Mouse (Mus musculus) hindbrain, embryonic 14.5 days (tissue): Measurements from ENCODE around the gene Pold4. TPM values are rescaled to one million over a fixed set of nuclear protein-coding genes. Genes with fewer than 3 reads are reported as not detected.

Experiments
- ATAC-seq: fragments of 200-750 bp; cut with Nextera tagmentation; 2 replicates; pipeline ENCODE4 v1.8.0; 2017; ENCODE audit warnings: moderate number of reproducible peaks, mild to moderate bottlenecking, moderate TSS enrichment, moderate library complexity; ENCODE audit not compliant: low FRiP score
- DNase-seq: peaks from one replicate; pipeline ENCODE4 v3.0.0-alpha.2; 2015; ENCODE audit warnings: low spot score
- H3K27ac ChIP-seq: fragments of 300-500 bp; sonication (generic); 2 replicates; pipeline ENCODE4 v1.5.1; 2014; ENCODE audit warnings: mild to moderate bottlenecking, moderate library complexity
- H3K27me3 ChIP-seq: fragments of 300-500 bp; sonication (generic); 2 replicates; pipeline ENCODE4 v1.6.1; 2014; ENCODE audit warnings: mild to moderate bottlenecking, low read length, mixed read lengths; ENCODE audit not compliant: control insufficient read depth, insufficient read depth
- H3K36me3 ChIP-seq: fragments of 300-500 bp; sonication (generic); replicated peaks from 2 replicates; pipeline ENCODE4 v1.6.1; 2014; ENCODE audit not compliant: control insufficient read depth, insufficient read depth
- H3K4me1 ChIP-seq: fragments of 300-500 bp; sonication (generic); replicated peaks from 2 replicates; pipeline ENCODE4 v1.6.1; 2014; ENCODE audit warnings: antibody characterized with exemption, low read length, mixed read lengths; ENCODE audit not compliant: control insufficient read depth, insufficient read depth
- H3K4me2 ChIP-seq: fragments of 300-500 bp; sonication (generic); replicated peaks from 2 replicates; pipeline ENCODE4 v1.6.1; 2014; ENCODE audit warnings: mild to moderate bottlenecking, moderate library complexity
- H3K4me3 ChIP-seq: fragments of 300-500 bp; sonication (generic); replicated peaks from 2 replicates; pipeline ENCODE4 v1.5.1; 2014; ENCODE audit warnings: mild to moderate bottlenecking, low read length
- H3K9ac ChIP-seq: fragments of 300-500 bp; sonication (generic); 2 replicates; pipeline ENCODE4 v1.6.1; 2014
- H3K9me3 ChIP-seq: fragments of 300-500 bp; sonication (generic); 2 replicates; pipeline ENCODE4 v1.6.1; 2016; ENCODE audit warnings: low read length; ENCODE audit not compliant: control insufficient read depth
- WGBS: fragments of 180-500 bp; shearing (Covaris S2); extraction: QIAGEN DNeasy Blood & Tissue Kit; methylation state at CpG from one replicate; pipeline ENCODE4 v1.1.7; 2014; 5-methylcytosine and 5-hydroxymethylcytosine counted together
- polyA plus RNA-seq: library from polyadenylated mRNA; unstranded; fragments of >200 nt; fragmentation: Nextera tagmentation; extraction: Ambion mirVana; gene quantifications from 2 replicates; pipeline ENCODE4 v1.2.1, GENCODE M21; 2014

Pold4 gene
- polyA plus RNA-seq, 1 experiment from 2014 or later, result 20.4 TPM

DNA sequence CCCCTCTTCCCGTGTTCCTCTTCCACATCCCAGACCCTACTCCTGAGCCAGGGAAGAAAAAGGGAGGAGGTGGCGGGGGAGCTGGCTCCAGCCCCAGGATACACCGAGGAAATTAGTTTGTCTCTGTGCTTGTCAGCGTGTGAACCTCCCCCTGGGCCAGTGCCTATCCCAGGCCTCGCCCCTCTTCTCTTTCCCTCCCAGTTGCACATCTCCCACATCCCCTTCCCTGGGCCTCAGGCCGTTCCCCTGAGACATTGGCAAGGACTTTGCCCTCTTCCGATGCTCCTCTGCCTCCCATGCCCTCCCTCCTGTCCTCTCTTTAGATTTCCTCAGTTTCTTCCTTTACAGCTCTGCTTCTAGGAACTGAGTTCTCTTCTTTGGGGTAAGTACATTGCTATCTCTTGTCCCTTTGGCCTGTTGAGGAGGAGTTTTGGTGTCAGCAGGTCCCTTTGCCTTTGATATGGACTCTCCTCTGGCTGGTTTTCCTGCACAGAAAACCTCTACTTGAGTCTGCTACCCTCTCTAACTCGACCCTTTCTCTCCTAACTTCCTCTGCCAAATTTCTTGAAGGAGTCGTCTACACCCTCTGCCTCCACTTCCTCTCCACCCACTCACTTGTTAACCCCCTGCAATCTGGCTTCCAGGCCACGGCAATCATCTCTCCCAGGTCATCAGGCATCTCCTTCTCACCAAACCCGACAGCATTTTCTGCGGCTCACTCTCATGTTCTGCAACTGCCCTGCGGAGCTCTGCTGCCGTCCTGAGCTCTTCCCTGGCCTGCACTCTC is 10.5 kb upstream of the Pold4 start:
- WGBS, result 37% methylated on average over 14 of the region's 14 CpGs
- Histone ChIP-seq H3K27me3 (peaks cover 14% of the 10 kb centered on the region), H3K36me3 (no peaks in the 10 kb centered on the region), H3K9ac (no peak overlapping the region), H3K27ac (no peak overlapping the region), H3K4me2 (no peak overlapping the region), H3K4me1 (peaks cover 12% of the 10 kb centered on the region; the same call in 1 of the 2 replicates), H3K4me3 (no peak overlapping the region), H3K9me3 (no peaks in the 10 kb centered on the region)
- ATAC-seq (no peak), DNase-seq (no peak)

- peaks cover 12% of the 10 kb centered on the region; the same call in 1 of the 2 replicates for H3K4me1 ChIP-seq
- H3K36me3 ChIP-seq, result no peaks in the 10 kb centered on the region
- no peak overlapping the region for H3K4me3 ChIP-seq
- no peak for ATAC-seq
- H3K9me3 ChIP-seq, result no peaks in the 10 kb centered on the region
- no peak for DNase-seq
- H3K27ac ChIP-seq, result no peak overlapping the region
- WGBS, result 78% methylated on average over 11 of the region's 11 CpGs
- no peak overlapping the region for H3K4me2 ChIP-seq
- peaks cover 5% of the 10 kb centered on the region for H3K27me3 ChIP-seq
- no peak overlapping the region for H3K9ac ChIP-seq
These were observed 9.5 kb upstream of the Pold4 start for GRCm38 (mm10) chr19:4222165-4222564.

DNA sequence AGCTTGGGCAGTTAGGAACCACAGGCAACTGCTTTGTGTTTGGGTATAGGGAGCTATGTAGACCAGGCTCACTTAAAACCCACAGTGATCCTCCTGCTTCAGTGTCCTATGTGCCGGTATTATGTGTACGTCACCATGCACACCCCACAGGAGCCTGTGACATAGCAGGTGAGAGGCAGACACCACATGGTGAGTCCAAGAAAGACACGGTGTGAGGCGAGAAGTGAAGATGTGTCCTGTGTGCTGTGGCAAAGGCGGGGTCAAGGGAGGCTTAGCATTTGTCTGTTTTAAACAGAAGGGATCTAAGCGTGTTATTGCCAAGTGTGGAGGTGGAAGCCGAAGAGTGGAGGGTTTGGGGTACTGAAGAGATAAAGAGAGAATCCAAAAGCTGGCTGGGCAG is 4.9 kb upstream of the Pold4 start:
- H3K9ac ChIP-seq, result no peak overlapping the region
- 93% methylated on average over 7 of the region's 7 CpGs for WGBS
- DNase-seq (no peak), ATAC-seq (no peak)
- H3K36me3 ChIP-seq, result no peaks in the 10 kb centered on the region
- peaks cover 13% of the 10 kb centered on the region for H3K27me3 ChIP-seq
- no peak overlapping the region for H3K4me2 ChIP-seq
- no peak overlapping the region for H3K4me3 ChIP-seq
- H3K27ac ChIP-seq, result no peak overlapping the region
- no peaks in the 10 kb centered on the region for H3K9me3 ChIP-seq
- H3K4me1 ChIP-seq, result peaks cover 4% of the 10 kb centered on the region; the same call in 1 of the 2 replicates

DNA sequence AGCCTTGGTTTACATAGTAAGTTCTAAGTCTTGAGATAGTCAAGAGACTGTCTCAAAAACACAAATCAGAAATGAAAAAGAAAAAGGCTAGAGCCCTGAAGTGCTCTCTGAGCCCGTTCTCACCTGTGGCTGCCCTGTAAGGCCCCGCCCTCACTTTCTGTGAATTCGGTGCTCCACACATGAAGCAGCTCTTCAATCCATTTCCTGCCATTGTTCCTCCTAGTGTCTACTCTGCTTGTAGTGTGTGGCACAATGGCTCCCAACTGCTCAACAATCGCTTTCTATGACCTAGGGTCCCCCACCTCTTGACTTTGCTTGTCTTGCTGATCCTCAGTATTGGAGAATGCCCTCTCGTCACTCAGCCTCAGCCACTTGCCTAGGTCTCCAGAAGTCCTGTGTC is 4.3 kb upstream of the Pold4 start:
- Histone ChIP-seq H3K9me3 (no peaks in the 10 kb centered on the region), H3K4me3 (no peak overlapping the region), H3K27ac (no peak overlapping the region), H3K9ac (no peak overlapping the region), H3K27me3 (peaks cover 13% of the 10 kb centered on the region), H3K4me1 (peaks cover 8% of the 10 kb centered on the region), H3K36me3 (no peaks in the 10 kb centered on the region), H3K4me2 (no peak overlapping the region)
- DNase-seq (no peak), ATAC-seq (no peak)
- 74% methylated on average over 5 of the region's 5 CpGs for WGBS

- WGBS, result 25% methylated on average over 8 of the region's 8 CpGs
- Histone ChIP-seq H3K27ac (no peak overlapping the region), H3K36me3 (no peaks in the 10 kb centered on the region), H3K27me3 (peaks cover 13% of the 10 kb centered on the region), H3K4me3 (no peak overlapping the region), H3K9me3 (no peaks in the 10 kb centered on the region), H3K9ac (no peak overlapping the region), H3K4me2 (no peak overlapping the region), H3K4me1 (peaks cover 10% of the 10 kb centered on the region)
- ATAC-seq, result no peak
- DNase-seq, result peak; percentile 89
These were observed 3.6 kb upstream of the Pold4 start for GRCm38 (mm10) chr19:4227894-4228678.

- no peaks in the 10 kb centered on the region for H3K9me3 ChIP-seq
- WGBS, result 71% methylated on average over 4 of the region's 4 CpGs
- peaks cover 13% of the 10 kb centered on the region for H3K27me3 ChIP-seq
- H3K36me3 ChIP-seq, result no peaks in the 10 kb centered on the region
- no peak overlapping the region for H3K4me2 ChIP-seq
- no peak overlapping the region for H3K27ac ChIP-seq
- ATAC-seq, result no peak
- no peak for DNase-seq
- H3K4me1 ChIP-seq, result peaks cover 10% of the 10 kb centered on the region
- H3K4me3 ChIP-seq, result no peak overlapping the region
- no peak overlapping the region for H3K9ac ChIP-seq
These were observed 2.8 kb upstream of the Pold4 start for GRCm38 (mm10) chr19:4228891-4229290.

GRCm38 (mm10) chr19:4229451-4230076 is 2.1 kb upstream of the Pold4 start:
- Histone ChIP-seq H3K27me3 (peaks cover 13% of the 10 kb centered on the region), H3K4me1 (peaks cover 10% of the 10 kb centered on the region), H3K4me2 (no peak overlapping the region), H3K9ac (no peak overlapping the region), H3K27ac (no peak overlapping the region), H3K4me3 (no peak overlapping the region), H3K9me3 (no peaks in the 10 kb centered on the region), H3K36me3 (no peaks in the 10 kb centered on the region)
- no peak for DNase-seq
- ATAC-seq, result no peak
- WGBS, result 34% methylated on average over 9 of the region's 9 CpGs

DNA sequence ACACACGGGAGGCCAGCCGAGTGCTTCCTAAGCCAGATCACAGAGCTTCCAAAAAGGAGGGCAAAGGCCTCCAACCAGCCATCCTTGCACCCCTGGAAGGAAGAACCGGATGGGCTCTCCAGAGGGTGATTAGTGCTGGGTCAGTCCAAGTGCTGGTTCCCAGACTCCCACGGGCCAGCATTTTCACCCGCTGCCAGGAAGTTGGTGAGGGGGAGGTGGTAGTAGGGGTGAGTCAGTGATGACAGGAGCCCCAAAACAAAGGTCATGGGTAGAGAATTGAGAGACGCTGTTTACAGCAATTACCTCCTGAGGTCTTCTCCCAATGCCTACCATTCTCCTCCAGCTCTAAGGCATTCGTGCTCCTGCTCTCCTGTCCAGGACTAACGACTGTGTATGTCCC is 1.3 kb upstream of the Pold4 start:
- no peaks in the 10 kb centered on the region for H3K9me3 ChIP-seq
- ATAC-seq, result no peak
- peaks cover 13% of the 10 kb centered on the region for H3K27me3 ChIP-seq
- H3K27ac ChIP-seq, result no peak overlapping the region
- peaks cover 10% of the 10 kb centered on the region for H3K4me1 ChIP-seq
- no peak overlapping the region for H3K4me2 ChIP-seq
- no peak overlapping the region for H3K4me3 ChIP-seq
- no peaks in the 10 kb centered on the region for H3K36me3 ChIP-seq
- no peak overlapping the region for H3K9ac ChIP-seq
- DNase-seq, result no peak
- 84% methylated on average over 8 of the region's 8 CpGs for WGBS

DNA sequence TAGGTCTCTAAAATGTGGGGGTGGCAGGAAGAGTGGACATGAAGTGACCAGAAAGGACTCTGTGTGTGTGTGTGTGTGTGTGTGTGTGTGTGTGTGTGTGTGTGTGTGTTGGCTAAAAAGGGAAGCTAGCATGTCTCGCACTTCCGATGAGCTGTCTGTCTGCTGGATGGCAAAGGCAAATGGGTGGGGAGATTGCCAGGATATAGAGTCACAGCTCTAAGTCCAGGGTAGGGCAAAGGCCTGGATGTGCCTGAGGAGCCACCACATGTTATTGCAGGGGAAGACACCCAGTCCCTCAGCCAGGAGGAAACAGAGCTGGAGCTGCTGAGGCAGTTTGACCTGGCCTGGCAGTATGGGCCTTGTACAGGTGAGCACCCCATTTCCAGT is 480 bp downstream of the Pold4 start:
- Histone ChIP-seq H3K36me3 (no peaks in the 10 kb centered on the region), H3K4me3 (peak overlapping the region; percentile 48), H3K9me3 (no peaks in the 10 kb centered on the region), H3K4me2 (peak overlapping the region; percentile 79), H3K4me1 (peaks cover 10% of the 10 kb centered on the region), H3K27ac (peak overlapping the region; percentile 85), H3K27me3 (peaks cover 13% of the 10 kb centered on the region), H3K9ac (peak overlapping the region; percentile 74)
- ATAC-seq (no peak), DNase-seq (no peak)
- 39% methylated on average over 2 of the region's 2 CpGs for WGBS
